Mouse (Mus musculus): ENCODE results near the gene Ttc7b.

DNA sequence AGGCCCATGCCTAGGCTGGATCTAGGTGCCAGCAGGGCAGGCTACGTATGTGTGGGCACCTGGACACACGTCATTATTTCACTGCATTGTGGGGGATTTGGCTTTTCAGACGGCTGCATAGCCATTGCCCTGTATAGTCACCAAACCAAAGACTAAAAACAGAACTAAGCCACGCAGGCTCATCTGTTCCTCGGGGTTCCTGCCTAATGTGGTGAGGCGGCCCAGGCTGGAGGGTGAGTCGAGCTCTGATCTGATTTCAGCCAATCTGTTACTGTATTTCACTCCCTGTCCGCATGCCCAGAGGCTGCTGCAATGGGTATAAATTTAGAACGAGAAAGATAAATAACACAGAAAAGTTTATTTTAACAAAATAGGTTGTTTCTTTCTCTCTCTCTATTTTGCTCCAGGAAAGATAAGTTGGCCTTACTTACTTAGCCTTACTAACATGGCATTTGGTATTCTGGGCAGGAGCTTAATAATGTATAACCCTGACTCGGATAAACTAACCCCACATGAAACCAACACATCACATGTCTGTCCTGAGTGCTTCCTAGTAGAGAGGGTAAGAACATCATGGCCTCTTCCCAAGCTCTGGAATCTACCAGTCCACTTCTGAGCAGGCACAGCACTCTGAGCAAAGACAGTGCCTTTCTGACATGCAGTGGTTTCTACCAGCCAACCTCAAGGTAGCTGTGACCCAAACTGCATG is 118.2 kb downstream of the Ttc7b start:
- TF ChIP-seq CTCF (IDR thresholded peaks at IDR 0.05; ENCODE audit: control insufficient read depth, insufficient read depth, insufficient replicate concordance, low read depth, low read length), result no peak
- no peak for TF ChIP-seq POLR2A (IDR thresholded peaks at IDR 0.05; ENCODE audit: control insufficient read depth, low read depth, low read length)
